In the genomic region with DNA sequence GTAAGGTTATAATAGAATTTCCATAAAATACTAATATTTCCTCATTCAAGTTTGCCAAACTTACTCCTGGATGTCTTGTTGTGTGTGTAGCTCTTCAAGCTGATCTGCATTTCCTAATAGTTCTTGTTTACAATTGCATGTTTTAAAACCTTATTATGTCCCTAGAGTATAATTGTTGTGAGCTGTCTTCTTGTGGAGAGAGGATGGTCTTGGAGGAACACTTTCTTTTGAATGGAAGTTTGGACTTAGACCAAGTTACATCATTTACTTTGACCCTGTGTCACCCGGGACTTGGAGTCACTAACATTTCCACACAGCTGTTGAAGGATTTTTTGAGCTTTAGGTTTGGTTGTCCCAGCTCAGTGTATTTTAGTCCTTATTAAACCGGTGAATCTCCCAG, we compare ENCODE assay signal across 46 mouse cellular contexts. TPM values are rescaled to one million over a fixed set of nuclear protein-coding genes. Genes with fewer than 3 reads are reported as not detected.
"Had no signal": no experiment of that assay in that cellular context is flagged by ENCODE, and none has a peak within 500 bp of the region (broad histone marks: within the 10 kb centered on the region; RNA-seq: fewer than 3 reads in every experiment).

A gene (minus strand): TSS at position 101 of the 400 bp plus-strand sequence.
A gene (minus strand): TSS at position 191 of the 400 bp plus-strand sequence.

- ATAC-seq: liver, embryonic 12.5 days; liver, postnatal 0 days; lung, postnatal 0 days; midbrain, embryonic 13.5 days; midbrain, embryonic 15.5 days; midbrain, embryonic 16.5 days had no signal

- DNase-seq: left cerebral cortex, postnatal 4 days; liver; liver, embryonic 13.5 days; liver, postnatal 0 days; lung, adult 18-20 months; lung, adult 2 months; lung, embryonic 14.5 days; lung, postnatal 10 days; lung, postnatal 14 days; lung, postnatal 36 days; lung, postnatal 4 days; midbrain, embryonic 14.5 days had no signal

RNA-seq across cellular contexts. Expression of the first gene that starts in this region (rescaled TPM):
- total RNA-seq: left cerebral cortex, adult 8-10 months; left cerebral cortex, postnatal 10 days; left cerebral cortex, postnatal 14 days; left cerebral cortex, postnatal 25 days; left cerebral cortex, postnatal 36 days; left cerebral cortex, postnatal 4 days; liver, adult 2 months; megakaryocyte progenitor cell, adult 5-6 weeks; megakaryocyte, adult 5-6 weeks; megakaryocyte-erythroid progenitor cell, adult 5-6 weeks; midbrain, postnatal 0 days; monocyte, adult 5-6 weeks had no signal
- polyA plus RNA-seq: limb, embryonic 10.5 days; limb, embryonic 11.5 days; limb, embryonic 12.5 days; limb, embryonic 13.5 days; limb, embryonic 14.5 days; limb, embryonic 15.5 days; liver, adult 2 months; liver, embryonic 11.5 days; liver, embryonic 12.5 days; liver, embryonic 13.5 days; liver, embryonic 14.5 days; liver, embryonic 15.5 days; liver, embryonic 16.5 days; liver, postnatal 0 days; lung, adult 2 months; lung, embryonic 14.5 days; lung, embryonic 15.5 days; lung, embryonic 16.5 days; lung, postnatal 0 days; macrophage; midbrain, embryonic 10.5 days; midbrain, embryonic 11.5 days; midbrain, embryonic 12.5 days; midbrain, embryonic 13.5 days; midbrain, embryonic 14.5 days; midbrain, embryonic 15.5 days; midbrain, embryonic 16.5 days; midbrain, postnatal 0 days; myocyte; neural tube, embryonic 11.5 days had no signal

RNA-seq across cellular contexts. Expression of the second gene that starts in this region (rescaled TPM):
- total RNA-seq: left cerebral cortex, adult 8-10 months; left cerebral cortex, postnatal 10 days; left cerebral cortex, postnatal 14 days; left cerebral cortex, postnatal 25 days; left cerebral cortex, postnatal 36 days; left cerebral cortex, postnatal 4 days; liver, adult 2 months; megakaryocyte progenitor cell, adult 5-6 weeks; megakaryocyte, adult 5-6 weeks; megakaryocyte-erythroid progenitor cell, adult 5-6 weeks; midbrain, postnatal 0 days; monocyte, adult 5-6 weeks had no signal
- polyA plus RNA-seq: limb, embryonic 10.5 days; limb, embryonic 11.5 days; limb, embryonic 12.5 days; limb, embryonic 13.5 days; limb, embryonic 14.5 days; limb, embryonic 15.5 days; liver, adult 2 months; liver, embryonic 11.5 days; liver, embryonic 12.5 days; liver, embryonic 13.5 days; liver, embryonic 14.5 days; liver, embryonic 15.5 days; liver, embryonic 16.5 days; liver, postnatal 0 days; lung, adult 2 months; lung, embryonic 14.5 days; lung, embryonic 15.5 days; lung, embryonic 16.5 days; lung, postnatal 0 days; macrophage; midbrain, embryonic 10.5 days; midbrain, embryonic 11.5 days; midbrain, embryonic 12.5 days; midbrain, embryonic 13.5 days; midbrain, embryonic 14.5 days; midbrain, embryonic 15.5 days; midbrain, embryonic 16.5 days; midbrain, postnatal 0 days; myocyte; neural tube, embryonic 11.5 days had no signal
